Mouse (Mus musculus) adipocyte (in vitro differentiated cells): ENCODE data around the gene Rab27a.
"Not testable (repeated sequence)": the region's sequence is repeated elsewhere in the genome, so short reads cannot be mapped to it uniquely, and the experiment has no call there.

Experiments
- DNase-seq: peaks from one replicate; pipeline ENCODE4 v3.0.0-alpha.2; 2016; ENCODE audit warnings: low spot score

Gene Rab27a

GRCm38 (mm10) chr9:73090121-73090520, 45.5 kb downstream of the Rab27a start:
- no peak for DNase-seq

GRCm38 (mm10) chr9:73091747-73092146, 47.1 kb downstream of the Rab27a start:
- DNase-seq = peak; percentile 67

GRCm38 (mm10) chr9:73094580-73094979, 49.9 kb downstream of the Rab27a start:
- DNase-seq = no peak

GRCm38 (mm10) chr9:73097898-73098297, 53.2 kb downstream of the Rab27a start:
- no peak for DNase-seq

GRCm38 (mm10) chr9:73101536-73101935, 56.9 kb downstream of the Rab27a start, which contains the start of gene Khdc3:
Gene Khdc3 (plus strand): TSS chr9:73101836.
- DNase-seq = no peak

GRCm38 (mm10) chr9:73102181-73102580, 57.5 kb downstream of the Rab27a start, which contains the start of gene Gm20509:
Gene Gm20509 (plus strand): TSS chr9:73102470.
- DNase-seq = no peak

- DNase-seq = no peak
Observed at GRCm38 (mm10) chr9:73103159-73103879, 58.7 kb downstream of the Rab27a start.

- no peak for DNase-seq
Observed at GRCm38 (mm10) chr9:73103880-73104198, 59.2 kb downstream of the Rab27a start.

GRCm38 (mm10) chr9:73105141-73105540, 60.5 kb downstream of the Rab27a start:
- DNase-seq = no peak

- DNase-seq = peak; percentile 23
Observed at GRCm38 (mm10) chr9:73105771-73106170, 61.1 kb downstream of the Rab27a start.

- DNase-seq = peak; percentile 85
Observed at GRCm38 (mm10) chr9:73112919-73113906, 68.6 kb downstream of the Rab27a start, which contains the start of gene Rsl24d1. Gene Rsl24d1 (plus strand): TSS chr9:73113426.

GRCm38 (mm10) chr9:73116704-73117103, 72.0 kb downstream of the Rab27a start:
- DNase-seq = not testable (repeated sequence)

GRCm38 (mm10) chr9:73118012-73118411, 73.4 kb downstream of the Rab27a start:
- no peak for DNase-seq

- no peak for DNase-seq
Observed at GRCm38 (mm10) chr9:73121735-73122134, 77.1 kb downstream of the Rab27a start.

GRCm38 (mm10) chr9:73125043-73125570, 80.5 kb downstream of the Rab27a start:
- DNase-seq = no peak

GRCm38 (mm10) chr9:73127457-73127856, 82.8 kb downstream of the Rab27a start:
- no peak for DNase-seq

- DNase-seq = no peak
Observed at GRCm38 (mm10) chr9:73129875-73130274, 85.2 kb downstream of the Rab27a start.

GRCm38 (mm10) chr9:73130529-73130928, 85.9 kb downstream of the Rab27a start:
- DNase-seq = no peak

- no peak for DNase-seq
Observed at GRCm38 (mm10) chr9:73137341-73137886, 92.8 kb downstream of the Rab27a start.
